In the genomic region with DNA sequence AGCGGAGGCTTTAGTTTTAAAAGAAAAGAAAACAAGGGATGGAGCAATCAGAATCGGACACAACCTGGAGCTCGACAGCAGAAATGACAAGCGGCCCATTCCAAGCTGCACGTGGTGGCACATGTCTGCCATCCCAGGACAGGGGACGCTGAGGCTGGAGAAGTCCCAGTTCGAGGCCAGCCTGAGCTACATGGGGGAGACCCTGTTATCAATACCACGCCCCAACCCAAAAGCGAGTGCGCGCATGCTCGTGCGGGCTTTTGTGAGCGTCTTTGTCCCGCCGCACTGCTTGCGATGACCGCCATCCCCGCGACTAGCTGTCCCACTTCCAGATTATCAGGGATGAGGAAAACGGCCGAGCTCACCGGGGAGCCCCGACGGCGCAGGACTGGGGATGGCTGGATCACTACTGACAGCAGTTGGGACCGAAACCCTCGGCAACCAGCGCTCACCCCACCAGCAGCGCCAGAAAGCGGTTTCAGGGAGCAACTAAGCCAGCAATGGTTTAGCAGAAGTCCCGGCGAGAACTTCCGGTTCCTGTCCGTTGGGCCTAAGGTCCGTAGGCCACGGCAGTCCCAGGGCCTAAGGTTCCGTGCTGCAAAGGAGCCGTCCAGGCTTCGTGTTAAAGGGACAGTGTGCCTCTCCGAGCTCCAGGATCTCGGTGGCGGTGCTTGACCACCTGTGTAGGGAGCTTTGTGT, we compare ENCODE assay signal across 8 mouse cellular contexts. TPM values are rescaled to one million over a fixed set of nuclear protein-coding genes. Genes with fewer than 3 reads are reported as not detected.
DNase-seq lines count a peak whose midpoint lies in the region; ATAC-seq and TF ChIP-seq lines count a peak whose summit lies in the region.

TSS of gene Gm26938 (minus strand) at position 51 of the 699 bp plus-strand sequence.
TSS of gene Psmg3 (minus strand) at position 529 of the 699 bp plus-strand sequence.

- no peaks in the 10 kb centered on the region for H3K9me3 ChIP-seq in ES-E14 (ENCODE audit: control insufficient read depth, insufficient read depth, low read depth, low read length)
- no peaks in the 10 kb centered on the region for H3K9me3 ChIP-seq in forebrain, embryonic 14.5 days (replicated peaks; ENCODE audit: control insufficient read depth, low read length)
- H3K9me3 ChIP-seq in liver, postnatal 0 days (ENCODE audit: low read length) = no peaks in the 10 kb centered on the region
- H3K9me3 ChIP-seq in neural tube, embryonic 13.5 days = no peaks in the 10 kb centered on the region

- peak; percentile 93 for ATAC-seq in forebrain, embryonic 14.5 days
- ATAC-seq in liver, postnatal 0 days = peak; percentile 90
- ATAC-seq in neural tube, embryonic 13.5 days (ENCODE audit: low read depth) = peak; percentile 83

- in situ Hi-C loops in ES-E14 (cut with MboI; ENCODE audit: low sequenced_read_pairs in 2 of 2, unreplicated experiment in 2 of 2) = loop anchor here (25.0 kb wide), 2 partner anchors 461 to 586 kb away; partner anchors contain the start of gene Eif3b (in 2 of the 2)

- H3K27me3 ChIP-seq in forebrain, embryonic 14.5 days (replicated peaks; ENCODE audit: control insufficient read depth, insufficient read depth, low read length) = no peaks in the 10 kb centered on the region
- H3K27me3 ChIP-seq in liver, postnatal 0 days (ENCODE audit: insufficient read depth, low read length) = no peaks in the 10 kb centered on the region
- H3K27me3 ChIP-seq in neural tube, embryonic 13.5 days = no peaks in the 10 kb centered on the region

- peaks cover 15% of the 10 kb centered on the region for H3K36me3 ChIP-seq in ES-E14 (ENCODE audit: control insufficient read depth, insufficient read depth, low read length, poor library complexity, severe bottlenecking)
- peaks cover 24% of the 10 kb centered on the region for H3K36me3 ChIP-seq in forebrain, embryonic 14.5 days (ENCODE audit: control insufficient read depth, insufficient read depth, low read length)
- H3K36me3 ChIP-seq in liver, postnatal 0 days (replicated peaks; ENCODE audit: insufficient read depth, low read length) = peaks cover 24% of the 10 kb centered on the region
- peaks cover 25% of the 10 kb centered on the region for H3K36me3 ChIP-seq in neural tube, embryonic 13.5 days

- 0 out of 2 replicates have a peak, but pooled peaks have one; percentile 14 for TF ChIP-seq CTCF in liver, postnatal 0 days (IDR thresholded peaks at IDR 0.05; ENCODE audit: low read depth)

- TF ChIP-seq EP300 in liver, postnatal 0 days (IDR thresholded peaks at IDR 0.05; ENCODE audit: low read depth) = no peak

- intact Hi-C loops in heart, postnatal 14 days (cut with DNase I) = no loop called here

- DNase-seq in ES-E14 (ENCODE audit: low read depth, low spot score) = peak; percentile 71
- DNase-seq in cerebellum, adult 11 months = peak; percentile 86
- peak; percentile 86 for DNase-seq in forebrain, embryonic 14.5 days (ENCODE audit: low spot score)
- peak; percentile 89 to 95 for DNase-seq in heart, postnatal 14 days
- peak; percentile 87 for DNase-seq in layer of hippocampus, adult 11-12 months (ENCODE audit: low spot score)
- DNase-seq in liver, postnatal 0 days = peak; percentile 92
- DNase-seq in telencephalon, adult 2 months (ENCODE audit: low read depth, low spot score) = peak; percentile 82

- H3K4me1 ChIP-seq in ES-E14 (ENCODE audit: control insufficient read depth in 2 of 2, insufficient read depth in 2 of 2, low read length in 2 of 2, poor library complexity in 1 of 2) = peaks cover 0 to 3% of the 10 kb centered on the region in 2 experiments; a peak in 1 of 4 replicates
- peaks cover 9% of the 10 kb centered on the region; the same call in 1 of the 2 replicates for H3K4me1 ChIP-seq in forebrain, embryonic 14.5 days (ENCODE audit: control insufficient read depth, insufficient read depth, low read length)
- peaks cover 10% of the 10 kb centered on the region for H3K4me1 ChIP-seq in liver, postnatal 0 days (ENCODE audit: insufficient read depth)
- H3K4me1 ChIP-seq in neural tube, embryonic 13.5 days (replicated peaks) = peaks cover 19% of the 10 kb centered on the region

- WGBS in forebrain, embryonic 14.5 days = 1% methylated on average over 43 of the region's 43 CpGs
- WGBS in liver, postnatal 0 days (ENCODE audit: insufficient replicate concordance) = under 1% methylated on average over 43 of the region's 43 CpGs
- WGBS in neural tube, embryonic 13.5 days = 1% methylated on average over 43 of the region's 43 CpGs

- peak within 1 kb of the TSS; percentile 59; the same call in 1 of the 2 replicates for H3K27ac ChIP-seq in ES-E14 (ENCODE audit: insufficient read depth, low read depth, low read length, poor library complexity, severe bottlenecking)
- peak within 1 kb of the TSS; percentile 77 for H3K27ac ChIP-seq in forebrain, embryonic 14.5 days (ENCODE audit: low read depth, low read length)
- H3K27ac ChIP-seq in liver, postnatal 0 days (ENCODE audit: low read depth) = peak within 1 kb of the TSS; percentile 77
- H3K27ac ChIP-seq in neural tube, embryonic 13.5 days (replicated peaks) = peak within 1 kb of the TSS; percentile 77

- H3K4me3 ChIP-seq in ES-E14 (ENCODE audit: insufficient read depth in 1 of 2, low read depth in 1 of 2, low read length in 2 of 2, poor library complexity in 1 of 2, severe bottlenecking in 1 of 2) = peak within 1 kb of the TSS; percentile 96 to 99
- H3K4me3 ChIP-seq in forebrain, embryonic 14.5 days (ENCODE audit: low read depth, low read length) = peak within 1 kb of the TSS; percentile 84
- H3K4me3 ChIP-seq in liver, postnatal 0 days (ENCODE audit: low read depth, low read length) = peak within 1 kb of the TSS; percentile 90
- H3K4me3 ChIP-seq in neural tube, embryonic 13.5 days = peak within 1 kb of the TSS; percentile 74

- peak within 1 kb of the TSS; percentile 97 for H3K9ac ChIP-seq in ES-E14 (ENCODE audit: insufficient read depth, low read depth, low read length, poor library complexity, severe bottlenecking)
- H3K9ac ChIP-seq in forebrain, embryonic 14.5 days (ENCODE audit: low read length) = peak within 1 kb of the TSS; percentile 86
- peak within 1 kb of the TSS; percentile 82 for H3K9ac ChIP-seq in liver, postnatal 0 days (replicated peaks)
- H3K9ac ChIP-seq in neural tube, embryonic 13.5 days = peak within 1 kb of the TSS; percentile 80

- H3K4me2 ChIP-seq in forebrain, embryonic 14.5 days (ENCODE audit: low read length) = peak within 1 kb of the TSS; percentile 93
- peak within 1 kb of the TSS; percentile 95 for H3K4me2 ChIP-seq in liver, postnatal 0 days (ENCODE audit: low read depth, low read length)
- H3K4me2 ChIP-seq in neural tube, embryonic 13.5 days = peak within 1 kb of the TSS; percentile 99

TF ChIP-seq in ES-E14, 5 proteins besides CTCF, POLR2A, EP300 and RAD21:
- peak; percentile 89 for TF ChIP-seq HCFC1 (IDR thresholded peaks at IDR 0.05; ENCODE audit: borderline replicate concordance, insufficient read depth, low read length)
- no peak for TF ChIP-seq CHD2 (IDR thresholded peaks at IDR 0.05; ENCODE audit: low read depth, low read length)

RNA-seq across cellular contexts. Expression of gene Gm26938, which starts in this region (rescaled TPM):
- not detected in 2 replicates for total RNA-seq in ES-E14 (2012; rRNA removed)
- polyA plus RNA-seq in forebrain, embryonic 14.5 days (2014; fragmentation: Nextera tagmentation; extraction: Ambion mirVana) = not detected in 2 replicates
- total RNA-seq in heart, postnatal 14 days (2021) = not detected
- not detected in 2 replicates for polyA plus RNA-seq in liver, postnatal 0 days (2015; fragmentation: Nextera tagmentation; extraction: Ambion mirVana)
- not detected in 2 replicates for polyA plus RNA-seq in neural tube, embryonic 13.5 days (2015; fragmentation: Nextera tagmentation; extraction: Ambion mirVana)

RNA-seq across cellular contexts. Expression of gene Psmg3, which starts in this region (rescaled TPM):
- 24.7 and 28.6 TPM in 2 replicates for total RNA-seq in ES-E14 (2012; rRNA removed)
- 86.4 and 86.7 TPM in 2 replicates for polyA plus RNA-seq in forebrain, embryonic 14.5 days (2014; fragmentation: Nextera tagmentation; extraction: Ambion mirVana)
- total RNA-seq in heart, postnatal 14 days (2021) = 10 to 100 TPM in 1 of 2 experiments, 1 to 10 TPM in 1; 9.9 to 10.8 TPM
- polyA plus RNA-seq in liver, postnatal 0 days (2015; fragmentation: Nextera tagmentation; extraction: Ambion mirVana) = 28.8 and 29.1 TPM in 2 replicates
- polyA plus RNA-seq in neural tube, embryonic 13.5 days (2015; fragmentation: Nextera tagmentation; extraction: Ambion mirVana) = 66.6 and 70.3 TPM in 2 replicates

Comparison
In these comparisons a context has a peak if more than half of its experiments do, and no peak if none do; other contexts are left out.
1. Peak in every context shown above with its lines: DNase-seq, ATAC-seq, H3K4me3 ChIP-seq and H3K27ac ChIP-seq.